Mouse (Mus musculus): ENCODE results near the gene Tsn.

Gene Tsn

GRCm38 (mm10) chr1:118311622-118312326 is at the start of gene Tsn:
TSS of gene Tsn (minus strand) at chr1:118311739.
- DNase-seq (ENCODE audit: low spot score in 2 of 2): no peak

- DNase-seq (ENCODE audit: low spot score in 2 of 2): no peak
These were observed 47.7 kb upstream of the Tsn start for GRCm38 (mm10) chr1:118359071-118359761.

- DNase-seq (ENCODE audit: low spot score in 2 of 2): no peak
These were observed 38.4 kb upstream of the Tsn start for GRCm38 (mm10) chr1:118349922-118350321.

- no peak for DNase-seq (ENCODE audit: low spot score in 2 of 2)
These were observed 32.3 kb upstream of the Tsn start for GRCm38 (mm10) chr1:118343649-118344435.

- no peak for DNase-seq (ENCODE audit: low spot score in 2 of 2)
These were observed 26.4 kb upstream of the Tsn start for GRCm38 (mm10) chr1:118337921-118338320.

- no peak for DNase-seq (ENCODE audit: low spot score in 2 of 2)
These were observed 24.3 kb upstream of the Tsn start for GRCm38 (mm10) chr1:118335847-118336246.

GRCm38 (mm10) chr1:118334749-118335713 is 23.5 kb upstream of the Tsn start:
- no peak for DNase-seq (ENCODE audit: low spot score in 2 of 2)

GRCm38 (mm10) chr1:118321661-118322201 is 10.2 kb upstream of the Tsn start, which contains the start of gene Nifk:
TSS of gene Nifk (plus strand) at chr1:118321839.
- peak; percentile 88 to 90 for DNase-seq (ENCODE audit: low spot score in 2 of 2)

- peak; percentile 20 to 25 for DNase-seq (ENCODE audit: low spot score in 2 of 2)
These were observed 9.2 kb upstream of the Tsn start for GRCm38 (mm10) chr1:118320696-118321095.

- DNase-seq (ENCODE audit: low spot score in 2 of 2): peak; percentile 63 to 73
These were observed 538 bp downstream of the Tsn start for GRCm38 (mm10) chr1:118310780-118311621.

GRCm38 (mm10) chr1:118297719-118298118 is 13.8 kb downstream of the Tsn start:
- DNase-seq (ENCODE audit: low spot score in 2 of 2): no peak

GRCm38 (mm10) chr1:118296673-118297072 is 14.9 kb downstream of the Tsn start:
- no peak for DNase-seq (ENCODE audit: low spot score in 2 of 2)

- no peak for DNase-seq (ENCODE audit: low spot score in 2 of 2)
These were observed 16.7 kb downstream of the Tsn start for GRCm38 (mm10) chr1:118294826-118295225.

GRCm38 (mm10) chr1:118294192-118294591 is 17.3 kb downstream of the Tsn start:
- no peak for DNase-seq (ENCODE audit: low spot score in 2 of 2)

- no peak for DNase-seq (ENCODE audit: low spot score in 2 of 2)
These were observed 19.2 kb downstream of the Tsn start for GRCm38 (mm10) chr1:118292291-118292690.

GRCm38 (mm10) chr1:118275139-118275538 is 36.4 kb downstream of the Tsn start:
- no peak for DNase-seq (ENCODE audit: low spot score in 2 of 2)

- no peak for DNase-seq (ENCODE audit: low spot score in 2 of 2)
These were observed 59.6 kb downstream of the Tsn start for GRCm38 (mm10) chr1:118251931-118252330.
